Mouse (Mus musculus): Measurements from ENCODE around the gene Gm5089. TPM values are rescaled to one million over a fixed set of nuclear protein-coding genes. Genes with fewer than 3 reads are reported as not detected.

Gm5089 gene
- total RNA-seq, 2 experiments from 2014 or later = 0.25 TPM; not detected in 1

GRCm38 (mm10) chr14:122451551-122452145 lies 733 bp upstream of the Gm5089 start:
- intact Hi-C loops (cut with DNase I) = loop anchor here (2.0 to 5.0 kb wide), 3 partner anchors 17 to 44 kb away; no protein-coding TSS in a partner anchor

GRCm38 (mm10) chr14:122449601-122450495 lies 1.1 kb downstream of the Gm5089 start:
- intact Hi-C loops (cut with DNase I) = loop anchor here (5.0 kb wide), 2 partner anchors 37 to 43 kb away; no protein-coding TSS in a partner anchor
- no peak for DNase-seq (ENCODE audit: low spot score in 2 of 2)

More at GRCm38 (mm10) chr14:122451551-122452145, 733 bp upstream of the Gm5089 start:
- no peak for DNase-seq (ENCODE audit: low spot score in 2 of 2)

GRCm38 (mm10) chr14:122436850-122437249 lies 14.1 kb downstream of the Gm5089 start:
- intact Hi-C loops (cut with DNase I) = no loop called here
- no peak for DNase-seq (ENCODE audit: low spot score in 2 of 2)

- no peak for DNase-seq (ENCODE audit: low spot score in 2 of 2)
- intact Hi-C loops (cut with DNase I) = no loop called here
Measured at GRCm38 (mm10) chr14:122434039-122434438, 16.9 kb downstream of the Gm5089 start.

- DNase-seq (ENCODE audit: low spot score in 2 of 2) = no peak
- intact Hi-C loops (cut with DNase I) = no loop called here
Measured at GRCm38 (mm10) chr14:122432558-122432957, 18.4 kb downstream of the Gm5089 start.

- no peak for DNase-seq (ENCODE audit: low spot score in 2 of 2)
- intact Hi-C loops (cut with DNase I) = no loop called here
Measured at GRCm38 (mm10) chr14:122427654-122428053, 23.3 kb downstream of the Gm5089 start.

GRCm38 (mm10) chr14:122427204-122427560 lies 23.7 kb downstream of the Gm5089 start:
- intact Hi-C loops (cut with DNase I) = no loop called here
- no peak for DNase-seq (ENCODE audit: low spot score in 2 of 2)

- no peak for DNase-seq (ENCODE audit: low spot score in 2 of 2)
- intact Hi-C loops (cut with DNase I) = no loop called here
Measured at GRCm38 (mm10) chr14:122426529-122427203, 24.2 kb downstream of the Gm5089 start.

- intact Hi-C loops (cut with DNase I) = no loop called here
- DNase-seq (ENCODE audit: low spot score in 2 of 2) = no peak
Measured at GRCm38 (mm10) chr14:122424441-122424840, 26.5 kb downstream of the Gm5089 start.

GRCm38 (mm10) chr14:122416166-122416771 lies 34.6 kb downstream of the Gm5089 start:
- intact Hi-C loops (cut with DNase I) = no loop called here

GRCm38 (mm10) chr14:122414786-122415185 lies 36.1 kb downstream of the Gm5089 start:
- intact Hi-C loops (cut with DNase I) = no loop called here

More at GRCm38 (mm10) chr14:122416166-122416771, 34.6 kb downstream of the Gm5089 start:
- no peak for DNase-seq (ENCODE audit: low spot score in 2 of 2)

GRCm38 (mm10) chr14:122413542-122413928 lies 37.4 kb downstream of the Gm5089 start:
- DNase-seq (ENCODE audit: low spot score in 2 of 2) = no peak
- intact Hi-C loops (cut with DNase I) = no loop called here

More at GRCm38 (mm10) chr14:122414786-122415185, 36.1 kb downstream of the Gm5089 start:
- DNase-seq (ENCODE audit: low spot score in 2 of 2) = no peak

GRCm38 (mm10) chr14:122412841-122413541 lies 37.9 kb downstream of the Gm5089 start:
- DNase-seq (ENCODE audit: low spot score in 2 of 2) = no peak
- intact Hi-C loops (cut with DNase I) = no loop called here

- intact Hi-C loops (cut with DNase I) = loop anchor here (5.0 kb wide), 2 partner anchors 46 to 184 kb away; partner anchors contain the start of gene Gm5089
- peak; percentile 9 to 22 for DNase-seq (ENCODE audit: low spot score in 2 of 2)
Measured at GRCm38 (mm10) chr14:122406541-122407219, 44.2 kb downstream of the Gm5089 start.

- intact Hi-C loops (cut with DNase I) = loop anchor here (5.0 kb wide), 2 partner anchors 46 to 184 kb away; partner anchors contain the start of gene Gm5089
- DNase-seq (ENCODE audit: low spot score in 2 of 2) = no peak
Measured at GRCm38 (mm10) chr14:122405897-122406540, 44.9 kb downstream of the Gm5089 start.

- DNase-seq (ENCODE audit: low spot score in 2 of 2) = no peak
- intact Hi-C loops (cut with DNase I) = loop anchor here (5.0 kb wide), 2 partner anchors 47 to 183 kb away; partner anchors contain the start of gene Gm5089
Measured at GRCm38 (mm10) chr14:122405236-122405635, 45.7 kb downstream of the Gm5089 start.

GRCm38 (mm10) chr14:122404596-122405154 lies 46.2 kb downstream of the Gm5089 start:
- intact Hi-C loops (cut with DNase I) = loop anchor here (5.0 kb wide), 2 partner anchors 48 to 182 kb away; partner anchors contain the start of gene Gm5089
- DNase-seq (ENCODE audit: low spot score in 2 of 2) = no peak

Data from left cerebral cortex, postnatal 36 days (tissue).